Mouse (Mus musculus) frontal cortex, postnatal 36 days (tissue): ENCODE measurements at regions not wholly inside any gene's neighbourhood (a gene's known extent, or its start where the extent isn't known, plus 50 kb on each side); places are given as distances from the start of the nearest gene placed in this dataset.
"Not testable (repeated sequence)": the region's sequence is repeated elsewhere in the genome, so short reads cannot be mapped to it uniquely, and the experiment has no call there.

ENCODE experiments used
- DNase-seq, 2 experiments: peaks; one replicate each; pipeline ENCODE4 v3.0.0; 2022; ENCODE audit warnings: low spot score in 2 of 2

GRCm38 (mm10) chr5:81878563-81878962 is 858.6 kb downstream of the Adgrl3 start:
- no peak for DNase-seq

GRCm38 (mm10) chr5:81893358-81893757 is 873.4 kb downstream of the Adgrl3 start:
- DNase-seq, result no peak

GRCm38 (mm10) chr5:81909368-81909767 is 889.4 kb downstream of the Adgrl3 start:
- DNase-seq, result no peak

- DNase-seq, result no peak
Measured at GRCm38 (mm10) chr5:81909964-81910363, 890.0 kb downstream of the Adgrl3 start.

GRCm38 (mm10) chr5:81916667-81917066 is 896.7 kb downstream of the Adgrl3 start:
- DNase-seq, result no peak

GRCm38 (mm10) chr5:81940798-81941197 is 920.9 kb downstream of the Adgrl3 start:
- no peak for DNase-seq

- DNase-seq, result no peak
Measured at GRCm38 (mm10) chr5:81969685-81970524, 950.0 kb downstream of the Adgrl3 start.

GRCm38 (mm10) chr5:81970525-81971011 is 950.6 kb downstream of the Adgrl3 start:
- no peak for DNase-seq

GRCm38 (mm10) chr5:81976515-81976914 is 956.6 kb downstream of the Adgrl3 start:
- peak in 1 of 2 experiments; percentile 31 for DNase-seq

- DNase-seq, result no peak
Measured at GRCm38 (mm10) chr5:81983351-81983750, 963.4 kb downstream of the Adgrl3 start.

- DNase-seq, result no peak
Measured at GRCm38 (mm10) chr5:81988069-81988468, 968.1 kb downstream of the Adgrl3 start.

- DNase-seq, result no peak
Measured at GRCm38 (mm10) chr5:82007955-82008354, 988.0 kb downstream of the Adgrl3 start.

GRCm38 (mm10) chr5:82024126-82024525 is 1004.2 kb downstream of the Adgrl3 start:
- no peak for DNase-seq

GRCm38 (mm10) chr5:82034776-82035175 is 1014.8 kb downstream of the Adgrl3 start:
- DNase-seq, result no peak

- no peak for DNase-seq
Measured at GRCm38 (mm10) chr5:82046106-82046505, 1026.2 kb downstream of the Adgrl3 start.

GRCm38 (mm10) chr5:82059108-82059838 is 1039.3 kb downstream of the Adgrl3 start:
- DNase-seq, result no peak

- peak; percentile 1 to 38 for DNase-seq
Measured at GRCm38 (mm10) chr5:82060679-82061078, 1040.7 kb downstream of the Adgrl3 start.

GRCm38 (mm10) chr5:82069221-82069620 is 1049.3 kb downstream of the Adgrl3 start:
- not testable (repeated sequence) for DNase-seq

GRCm38 (mm10) chr5:82089401-82089800 is 1069.5 kb downstream of the Adgrl3 start:
- no peak for DNase-seq

GRCm38 (mm10) chr5:82103056-82103807 is 1083.3 kb downstream of the Adgrl3 start:
- no peak for DNase-seq

- DNase-seq, result no peak
Measured at GRCm38 (mm10) chr5:82103857-82104256, 1083.9 kb downstream of the Adgrl3 start.

GRCm38 (mm10) chr5:82125921-82126459 is 1106.1 kb downstream of the Adgrl3 start:
- DNase-seq, result no peak
